Mouse (Mus musculus) heart, embryonic 15.5 days (tissue): ENCODE data around the gene Myrip. TPM values are rescaled to one million over a fixed set of nuclear protein-coding genes. Genes with fewer than 3 reads are reported as not detected.

Source experiments
- ATAC-seq: fragments of 200-750 bp; cut with Nextera tagmentation; replicated peaks from 2 replicates; pipeline ENCODE4 v1.8.0; 2017; ENCODE audit warnings: low read depth, moderate TSS enrichment; ENCODE audit not compliant: insufficient number of reproducible peaks, insufficient read depth, low FRiP score
- H3K27ac ChIP-seq: fragments of 300-500 bp; sonication (generic); 2 replicates; pipeline ENCODE4 v1.5.1; 2015; ENCODE audit warnings: mild to moderate bottlenecking, inconsistent platforms
- H3K27me3 ChIP-seq: fragments of 300-500 bp; sonication (generic); 2 replicates; pipeline ENCODE4 v1.6.1; 2015; ENCODE audit warnings: inconsistent platforms
- H3K36me3 ChIP-seq: fragments of 300-500 bp; sonication (generic); 2 replicates; pipeline ENCODE4 v1.6.1; 2015; ENCODE audit warnings: mild to moderate bottlenecking, inconsistent platforms
- H3K4me1 ChIP-seq: fragments of 300-500 bp; sonication (generic); replicated peaks from 2 replicates; pipeline ENCODE4 v1.6.1; 2015; ENCODE audit warnings: inconsistent platforms
- H3K4me2 ChIP-seq: fragments of 300-500 bp; sonication (generic); 2 replicates; pipeline ENCODE4 v1.6.1; 2015; ENCODE audit warnings: inconsistent platforms, mild to moderate bottlenecking, moderate library complexity
- H3K4me3 ChIP-seq: fragments of 300-500 bp; sonication (generic); 2 replicates; pipeline ENCODE4 v1.5.1; 2015; ENCODE audit warnings: mild to moderate bottlenecking, inconsistent platforms
- H3K9ac ChIP-seq: fragments of 300-500 bp; sonication (generic); 2 replicates; pipeline ENCODE4 v1.6.1; 2015; ENCODE audit warnings: mild to moderate bottlenecking, inconsistent platforms
- H3K9me3 ChIP-seq: fragments of 300-500 bp; sonication (generic); replicated peaks from 2 replicates; pipeline ENCODE4 v1.6.1; 2016; ENCODE audit warnings: inconsistent platforms
- WGBS: fragments of 180-500 bp; shearing (Covaris S2); methylation state at CpG from one replicate; pipeline ENCODE4 v1.1.7; 2015; ENCODE audit warnings: mixed read lengths; 5-methylcytosine and 5-hydroxymethylcytosine counted together
- polyA plus RNA-seq: library from polyadenylated mRNA; unstranded; fragments of >200 nt; fragmentation: Nextera tagmentation; extraction: Ambion mirVana; gene quantifications from 2 replicates; pipeline ENCODE4 v1.2.1, GENCODE M21; 2015

Myrip gene
- polyA plus RNA-seq, 1 experiment from 2014 or later, result 0.26 TPM

DNA sequence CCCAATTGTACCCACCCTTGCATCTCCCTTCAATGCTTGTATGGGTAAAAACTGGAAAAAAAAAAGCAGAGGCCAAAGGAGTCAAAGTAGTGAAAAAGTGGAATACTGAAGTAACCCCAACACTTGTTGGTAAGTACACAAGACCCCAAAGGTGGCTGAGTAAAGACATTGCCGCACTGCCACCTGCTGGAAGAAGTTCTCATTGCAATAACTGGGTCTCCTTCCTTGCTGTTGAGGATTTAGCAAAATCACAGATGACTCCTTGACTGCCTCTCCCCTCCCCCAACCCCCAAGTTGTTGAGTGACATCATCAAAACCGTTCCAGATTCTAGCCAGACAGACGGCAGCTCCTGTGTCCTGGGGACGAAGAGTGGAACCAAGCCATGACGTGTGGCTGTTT lies 124.5 kb downstream of the Myrip start:
- Histone ChIP-seq H3K9me3 (no peaks in the 10 kb centered on the region), H3K27me3 (no peaks in the 10 kb centered on the region), H3K4me3 (no peak overlapping the region), H3K4me2 (no peak overlapping the region), H3K36me3 (no peaks in the 10 kb centered on the region), H3K27ac (no peak overlapping the region), H3K9ac (no peak overlapping the region), H3K4me1 (no peaks in the 10 kb centered on the region)
- 35% methylated on average over 5 of the region's 5 CpGs for WGBS
- ATAC-seq, result no peak

DNA sequence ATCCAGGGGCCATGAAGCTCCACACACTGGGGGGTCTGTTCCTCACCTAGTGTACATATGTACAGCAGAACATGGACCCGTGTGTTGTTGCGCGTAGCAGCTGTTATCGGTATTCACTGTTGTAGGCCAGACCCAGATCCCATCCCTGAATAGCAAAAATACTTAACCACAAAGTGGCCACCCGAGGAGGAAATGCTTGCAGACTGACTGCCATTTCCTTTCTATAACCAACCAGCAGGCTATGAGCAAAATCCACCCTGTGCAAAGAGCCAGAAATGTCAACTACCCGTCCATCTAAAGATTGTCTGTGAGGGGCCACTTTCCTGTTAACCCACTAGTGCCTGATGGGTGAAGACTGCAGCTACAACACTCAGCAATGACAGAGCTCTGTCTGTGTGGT lies 126.9 kb downstream of the Myrip start:
- no peaks in the 10 kb centered on the region for H3K27me3 ChIP-seq
- 50% methylated on average over 6 of the region's 6 CpGs for WGBS
- H3K4me1 ChIP-seq, result no peaks in the 10 kb centered on the region
- H3K36me3 ChIP-seq, result no peaks in the 10 kb centered on the region
- no peak overlapping the region for H3K4me2 ChIP-seq
- no peak overlapping the region for H3K9ac ChIP-seq
- H3K9me3 ChIP-seq, result no peaks in the 10 kb centered on the region
- H3K27ac ChIP-seq, result no peak overlapping the region
- no peak overlapping the region for H3K4me3 ChIP-seq
- ATAC-seq, result no peak

DNA sequence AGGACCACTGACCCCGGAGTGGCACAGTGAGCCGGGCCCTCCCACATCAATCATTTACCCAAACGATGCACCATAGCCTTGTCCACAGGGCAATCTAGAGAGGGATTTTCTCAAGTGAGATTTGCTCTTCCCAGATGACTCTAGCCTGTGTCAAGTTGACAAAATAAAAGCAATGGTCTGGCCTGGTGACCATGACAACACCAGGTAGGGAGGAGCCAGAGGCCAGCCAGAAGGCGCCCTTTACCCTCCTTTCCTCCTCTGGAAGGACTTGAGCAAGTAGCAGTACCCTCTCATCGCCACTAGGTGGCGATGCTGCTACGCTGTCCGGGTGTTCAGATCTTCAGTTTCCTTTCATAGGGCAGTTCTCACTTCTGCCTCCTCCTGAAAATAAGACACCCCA lies 132.4 kb downstream of the Myrip start:
- no peaks in the 10 kb centered on the region for H3K27me3 ChIP-seq
- H3K9me3 ChIP-seq, result no peaks in the 10 kb centered on the region
- no peak overlapping the region for H3K9ac ChIP-seq
- ATAC-seq, result no peak
- WGBS, result 31% methylated on average over 8 of the region's 8 CpGs
- H3K4me3 ChIP-seq, result no peak overlapping the region
- no peak overlapping the region for H3K27ac ChIP-seq
- H3K4me2 ChIP-seq, result no peak overlapping the region
- H3K36me3 ChIP-seq, result no peaks in the 10 kb centered on the region
- no peaks in the 10 kb centered on the region for H3K4me1 ChIP-seq

DNA sequence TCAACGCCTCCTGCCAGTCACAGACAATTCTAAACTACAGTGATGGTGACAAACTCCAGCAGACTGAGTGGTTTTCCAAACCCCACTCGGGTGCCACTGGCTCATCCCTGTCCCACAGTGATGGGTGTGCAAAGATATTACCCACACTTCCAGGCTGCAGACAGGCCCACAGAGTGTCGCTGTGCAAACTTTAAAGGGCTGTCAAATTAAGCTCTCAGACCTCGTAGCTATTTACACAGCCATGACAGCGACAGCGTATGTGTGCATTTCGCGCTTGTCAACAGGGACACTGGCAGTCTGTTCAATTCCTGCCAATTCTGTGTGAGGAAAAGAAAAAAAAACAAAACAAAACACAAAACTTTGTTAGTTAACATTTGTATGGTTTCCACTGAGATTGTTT lies 134.5 kb downstream of the Myrip start:
- no peak for ATAC-seq
- H3K4me2 ChIP-seq, result no peak overlapping the region
- H3K4me1 ChIP-seq, result no peaks in the 10 kb centered on the region
- H3K27me3 ChIP-seq, result no peaks in the 10 kb centered on the region
- WGBS, result 48% methylated on average over 8 of the region's 8 CpGs
- H3K4me3 ChIP-seq, result no peak overlapping the region
- H3K36me3 ChIP-seq, result no peaks in the 10 kb centered on the region
- H3K9me3 ChIP-seq, result 0 out of 2 replicates have a peak, but pooled peaks cover 2% of the 10 kb centered on the region
- no peak overlapping the region for H3K9ac ChIP-seq
- H3K27ac ChIP-seq, result no peak overlapping the region

DNA sequence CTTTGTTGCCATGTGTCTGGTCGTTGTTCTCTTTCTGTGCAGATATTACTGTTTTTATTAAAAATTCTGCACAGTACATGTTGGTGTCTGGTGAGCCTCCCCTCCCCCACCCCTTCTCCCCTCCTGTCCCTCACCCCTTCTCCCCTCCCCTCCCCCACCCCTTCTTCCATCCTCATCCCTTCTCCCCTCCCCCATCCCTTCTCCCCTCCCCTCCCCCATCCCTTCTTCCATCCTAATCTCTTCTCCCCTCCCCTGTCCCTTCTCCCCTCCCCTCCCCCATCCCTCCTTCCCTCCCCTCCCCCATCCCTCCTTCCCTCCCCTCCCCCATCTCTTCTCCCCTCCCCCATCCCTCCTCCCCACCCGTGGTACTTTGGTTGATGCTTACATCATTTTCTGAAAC lies 135.5 kb downstream of the Myrip start:
- no peak overlapping the region for H3K9ac ChIP-seq
- H3K4me2 ChIP-seq, result no peak overlapping the region
- WGBS, result 68% methylated on average over 2 of the region's 2 CpGs
- H3K27ac ChIP-seq, result no peak overlapping the region
- no peak for ATAC-seq
- no peaks in the 10 kb centered on the region for H3K4me1 ChIP-seq
- no peaks in the 10 kb centered on the region for H3K36me3 ChIP-seq
- 0 out of 2 replicates have a peak, but pooled peaks cover 2% of the 10 kb centered on the region for H3K9me3 ChIP-seq
- no peak overlapping the region for H3K4me3 ChIP-seq
- no peaks in the 10 kb centered on the region for H3K27me3 ChIP-seq

DNA sequence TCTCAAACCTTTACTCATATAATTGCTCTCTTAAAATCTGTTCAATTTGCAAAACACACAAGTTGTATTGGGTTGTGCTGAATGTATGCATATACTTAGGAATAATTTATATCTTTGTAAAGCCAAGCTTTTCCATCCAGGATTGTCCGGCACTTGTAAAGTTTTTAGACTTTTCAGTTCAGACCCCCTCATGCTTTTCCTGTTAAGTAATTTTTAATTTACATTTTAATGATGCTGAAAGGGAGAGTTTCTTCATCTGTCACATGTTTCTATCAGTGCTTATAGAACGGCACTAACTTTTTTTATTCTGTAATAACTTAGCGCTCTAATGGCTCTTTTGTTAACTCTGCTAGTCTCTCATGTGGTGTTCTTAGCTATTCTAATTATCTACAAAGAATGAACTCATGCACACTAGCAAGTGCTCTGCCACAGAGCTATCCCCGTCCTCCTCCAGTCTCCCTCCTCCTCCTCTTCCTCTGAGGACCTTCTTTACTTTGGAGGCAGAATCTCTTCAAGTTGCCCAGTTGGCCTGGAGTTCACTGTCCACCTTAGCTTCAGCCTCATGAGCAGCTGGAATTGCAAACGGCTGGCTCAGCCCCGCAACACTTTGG lies 136.1 kb downstream of the Myrip start:
- Histone ChIP-seq H3K4me1 (no peaks in the 10 kb centered on the region), H3K27ac (no peak overlapping the region), H3K9me3 (0 out of 2 replicates have a peak, but pooled peaks cover 2% of the 10 kb centered on the region), H3K36me3 (no peaks in the 10 kb centered on the region), H3K27me3 (no peaks in the 10 kb centered on the region), H3K4me3 (no peak overlapping the region), H3K4me2 (no peak overlapping the region), H3K9ac (no peak overlapping the region)
- no peak for ATAC-seq
- 73% methylated on average over 6 of the region's 6 CpGs for WGBS

DNA sequence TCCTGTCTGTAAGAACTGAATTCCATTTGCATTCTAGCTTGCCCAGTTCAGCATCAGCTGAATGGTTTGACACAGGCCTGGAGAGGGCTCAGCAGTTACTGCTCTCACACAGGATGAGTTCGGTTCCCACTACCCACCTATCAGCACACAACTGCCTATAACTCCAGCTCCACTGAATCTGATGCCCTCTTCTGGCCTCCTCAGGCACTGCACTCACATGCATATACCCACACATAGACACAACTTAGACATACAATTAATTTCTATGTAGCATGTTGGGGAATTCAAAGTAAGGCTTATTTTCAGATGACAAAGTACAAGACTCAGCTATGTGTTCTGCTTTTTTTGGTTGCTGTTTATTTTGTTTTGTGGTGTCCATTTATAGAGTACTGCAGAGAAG lies 137.0 kb downstream of the Myrip start:
- Histone ChIP-seq H3K27ac (no peak overlapping the region), H3K4me1 (no peaks in the 10 kb centered on the region), H3K4me2 (no peak overlapping the region), H3K36me3 (no peaks in the 10 kb centered on the region), H3K27me3 (no peaks in the 10 kb centered on the region), H3K9me3 (0 out of 2 replicates have a peak, but pooled peaks cover 2% of the 10 kb centered on the region), H3K9ac (no peak overlapping the region), H3K4me3 (no peak overlapping the region)
- 84% methylated on average over 1 of the region's 1 CpGs for WGBS
- ATAC-seq, result no peak

DNA sequence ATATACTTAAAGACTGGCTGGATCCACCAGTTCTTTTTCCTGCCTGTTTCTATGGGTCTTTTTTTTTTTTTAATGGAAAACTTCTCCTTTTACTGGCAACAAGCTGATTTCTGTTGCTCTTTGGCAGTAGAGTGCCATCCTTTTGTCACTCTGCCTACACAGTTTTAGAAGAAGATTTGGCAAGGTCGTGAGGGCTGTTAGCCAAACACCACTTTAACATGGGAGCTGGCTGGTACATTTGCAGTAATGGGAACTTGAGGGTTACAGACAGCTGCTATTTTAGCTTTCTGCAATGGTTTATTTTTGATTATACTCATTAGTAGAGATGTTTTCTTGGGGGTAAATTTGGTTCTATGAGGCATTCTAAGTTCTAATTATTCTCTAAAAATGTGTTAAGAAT lies 137.5 kb downstream of the Myrip start:
- Histone ChIP-seq H3K27ac (no peak overlapping the region), H3K36me3 (no peaks in the 10 kb centered on the region), H3K27me3 (no peaks in the 10 kb centered on the region), H3K9me3 (0 out of 2 replicates have a peak, but pooled peaks cover 2% of the 10 kb centered on the region), H3K4me2 (no peak overlapping the region), H3K4me1 (no peaks in the 10 kb centered on the region), H3K4me3 (no peak overlapping the region), H3K9ac (no peak overlapping the region)
- WGBS, result 64% methylated on average over 1 of the region's 1 CpGs
- ATAC-seq, result no peak

DNA sequence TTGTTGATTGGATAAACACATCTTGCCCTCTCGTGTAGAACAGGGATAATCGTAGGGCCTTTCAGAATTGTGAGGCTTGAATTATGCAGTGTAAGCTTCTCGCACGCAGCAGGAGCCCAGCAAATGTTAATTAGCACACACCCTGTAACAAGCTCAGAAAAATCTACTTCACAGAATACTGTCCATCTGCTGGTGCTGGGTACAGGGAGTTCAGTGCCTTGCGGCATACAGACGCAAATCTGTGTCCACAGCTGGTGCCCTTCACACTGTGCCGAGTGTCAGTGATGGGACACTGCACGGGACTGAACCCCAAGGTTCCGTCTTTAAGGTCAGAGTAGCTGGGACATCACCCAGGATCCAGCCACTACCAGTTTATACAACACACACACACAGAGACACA lies 143.3 kb downstream of the Myrip start:
- WGBS, result 80% methylated on average over 9 of the region's 9 CpGs
- Histone ChIP-seq H3K4me3 (no peak overlapping the region), H3K27ac (no peak overlapping the region), H3K27me3 (no peaks in the 10 kb centered on the region), H3K9me3 (0 out of 2 replicates have a peak, but pooled peaks cover 2% of the 10 kb centered on the region), H3K4me1 (no peaks in the 10 kb centered on the region), H3K9ac (no peak overlapping the region), H3K36me3 (no peaks in the 10 kb centered on the region), H3K4me2 (no peak overlapping the region)
- ATAC-seq, result no peak

DNA sequence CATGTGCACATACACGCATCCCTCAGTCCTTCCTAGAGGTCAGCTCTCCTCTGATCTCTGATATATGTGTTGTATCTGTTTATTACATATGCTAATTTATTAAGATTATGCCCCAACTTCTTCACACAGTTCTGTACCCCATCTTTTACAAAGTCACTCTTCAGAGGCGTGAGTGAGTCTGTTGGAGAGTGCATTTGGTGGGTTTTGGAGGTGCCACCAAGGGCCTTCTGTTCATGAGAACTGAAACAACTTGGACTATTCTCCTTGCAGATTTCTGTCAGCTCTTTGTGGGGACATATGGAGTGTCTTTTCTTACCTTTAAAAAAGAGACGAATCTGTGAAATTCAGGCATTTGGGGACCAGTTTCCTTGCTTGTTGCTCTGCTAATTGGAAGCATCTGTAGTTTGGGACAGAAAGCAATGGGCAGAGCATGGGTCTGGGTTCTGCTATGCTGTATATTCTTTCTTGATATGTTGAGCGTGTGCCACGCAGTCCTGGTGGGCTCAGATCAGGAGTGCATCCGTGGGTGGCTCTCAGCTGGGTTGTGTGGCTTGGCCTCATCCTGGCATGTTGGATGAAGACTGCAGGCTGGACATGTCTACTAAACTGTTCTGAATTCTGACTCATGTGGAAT lies 148.5 kb downstream of the Myrip start:
- ATAC-seq, result no peak
- H3K4me1 ChIP-seq, result no peaks in the 10 kb centered on the region
- no peaks in the 10 kb centered on the region for H3K9me3 ChIP-seq
- no peaks in the 10 kb centered on the region for H3K27me3 ChIP-seq
- no peaks in the 10 kb centered on the region for H3K36me3 ChIP-seq
- 79% methylated on average over 6 of the region's 6 CpGs for WGBS
- H3K4me3 ChIP-seq, result no peak overlapping the region
- H3K27ac ChIP-seq, result no peak overlapping the region
- H3K4me2 ChIP-seq, result no peak overlapping the region
- no peak overlapping the region for H3K9ac ChIP-seq

DNA sequence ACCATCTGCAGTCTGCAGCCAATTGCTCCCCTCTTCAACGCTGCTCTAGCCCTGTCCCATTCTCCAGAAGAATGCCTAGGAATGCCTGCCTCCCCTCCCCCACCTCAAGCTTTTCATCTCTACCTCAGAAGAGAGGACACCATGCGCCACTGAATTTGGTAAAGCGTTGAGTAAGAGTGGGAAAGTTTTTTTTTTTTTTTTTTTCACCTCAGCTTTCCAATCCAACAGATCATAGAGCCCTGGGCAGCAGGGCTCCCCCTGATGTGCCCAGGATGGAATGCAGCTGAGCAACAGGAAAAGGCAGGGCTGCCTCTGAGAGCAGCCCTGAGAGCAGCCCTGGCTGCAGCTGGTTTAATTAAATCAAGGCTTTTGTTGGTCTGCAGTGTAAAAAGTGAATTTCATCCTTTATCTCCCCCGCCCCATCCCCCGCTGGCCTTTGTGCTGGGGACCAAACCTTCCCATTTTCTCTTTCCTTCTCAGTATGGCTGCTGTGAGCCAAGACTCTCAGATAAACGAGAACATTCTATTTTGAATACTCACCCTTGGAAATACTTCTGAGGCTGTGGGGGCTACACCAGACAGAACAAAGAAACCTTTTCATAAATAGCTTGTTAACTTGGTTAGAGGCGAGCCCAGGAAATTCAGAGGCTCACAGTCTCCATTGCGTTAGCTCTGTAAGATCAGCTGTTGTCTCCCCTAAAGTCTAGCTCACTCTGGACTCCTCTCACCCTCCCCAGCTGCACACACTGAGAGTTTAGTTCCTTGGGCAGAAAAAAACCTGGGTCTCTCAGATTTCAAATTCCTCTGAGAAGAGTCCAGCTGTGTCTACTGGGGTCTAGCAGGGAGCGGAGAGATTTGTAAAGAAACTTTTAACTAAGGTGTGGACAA lies 154.7 kb downstream of the Myrip start:
- Histone ChIP-seq H3K36me3 (no peaks in the 10 kb centered on the region), H3K27me3 (no peaks in the 10 kb centered on the region), H3K9me3 (no peaks in the 10 kb centered on the region), H3K4me1 (peaks cover 6% of the 10 kb centered on the region; the same call in 1 of the 2 replicates), H3K27ac (peak overlapping the region; percentile 66), H3K4me3 (no peak overlapping the region), H3K9ac (no peak overlapping the region), H3K4me2 (no peak overlapping the region)
- 32% methylated on average over 9 of the region's 9 CpGs for WGBS
- ATAC-seq, result peak; percentile 58
